Mouse (Mus musculus) neural tube, embryonic 11.5 days (tissue): ENCODE data around the gene Cd93. TPM values are rescaled to one million over a fixed set of nuclear protein-coding genes. Genes with fewer than 3 reads are reported as not detected.

Experiments used
- ATAC-seq: fragments of 200-750 bp; cut with Nextera tagmentation; 2 replicates; pipeline ENCODE4 v1.8.0; 2017; ENCODE audit warnings: moderate number of reproducible peaks, mild to moderate bottlenecking, moderate TSS enrichment, moderate library complexity; ENCODE audit not compliant: insufficient read depth, low FRiP score, low TSS enrichment
- DNase-seq: peaks from one replicate; pipeline ENCODE4 v3.0.0-alpha.2; 2015; ENCODE audit warnings: low spot score
- H3K27ac ChIP-seq: fragments of 300-500 bp; sonication (generic); 2 replicates; pipeline ENCODE4 v1.5.1; 2014; ENCODE audit warnings: low read depth, mild to moderate bottlenecking, low read length
- H3K27me3 ChIP-seq: fragments of 300-500 bp; sonication (generic); 2 replicates; pipeline ENCODE4 v1.6.1; 2014; ENCODE audit warnings: mild to moderate bottlenecking, low read length, mixed read lengths; ENCODE audit not compliant: control insufficient read depth, insufficient read depth
- H3K36me3 ChIP-seq: fragments of 300-500 bp; sonication (generic); 2 replicates; pipeline ENCODE4 v1.6.1; 2014; ENCODE audit warnings: mild to moderate bottlenecking, low read length, moderate library complexity, mixed read lengths; ENCODE audit not compliant: control insufficient read depth, insufficient read depth
- H3K4me1 ChIP-seq: fragments of 300-500 bp; sonication (generic); 2 replicates; pipeline ENCODE4 v1.6.1; 2014; ENCODE audit warnings: low read length, mixed read lengths; ENCODE audit not compliant: control insufficient read depth, insufficient read depth
- H3K4me2 ChIP-seq: fragments of 300-500 bp; sonication (generic); 2 replicates; pipeline ENCODE4 v1.6.1; 2014; ENCODE audit warnings: low read depth, mild to moderate bottlenecking, moderate library complexity
- H3K4me3 ChIP-seq: fragments of 300-500 bp; sonication (generic); 2 replicates; pipeline ENCODE4 v1.5.1; 2014; ENCODE audit warnings: low read depth, low read length
- H3K9ac ChIP-seq: fragments of 300-500 bp; sonication (generic); 2 replicates; pipeline ENCODE4 v1.6.1; 2014; ENCODE audit warnings: mild to moderate bottlenecking, low read length
- H3K9me3 ChIP-seq: fragments of 300-500 bp; sonication (generic); 2 replicates; pipeline ENCODE4 v1.6.1; 2016; ENCODE audit warnings: low read length; ENCODE audit not compliant: control insufficient read depth
- WGBS: fragments of 180-500 bp; shearing (Covaris S2); extraction: QIAGEN DNeasy Blood & Tissue Kit; methylation state at CpG from one replicate; pipeline ENCODE4 v1.1.7; 2014; 5-methylcytosine and 5-hydroxymethylcytosine counted together
- polyA plus RNA-seq: library from polyadenylated mRNA; unstranded; fragments of >200 nt; fragmentation: Nextera tagmentation; extraction: Ambion mirVana; gene quantifications from 2 replicates; pipeline ENCODE4 v1.2.1, GENCODE M21; 2014

Cd93 gene
- polyA plus RNA-seq, 1 experiment from 2014 or later, result 6.4 TPM

DNA sequence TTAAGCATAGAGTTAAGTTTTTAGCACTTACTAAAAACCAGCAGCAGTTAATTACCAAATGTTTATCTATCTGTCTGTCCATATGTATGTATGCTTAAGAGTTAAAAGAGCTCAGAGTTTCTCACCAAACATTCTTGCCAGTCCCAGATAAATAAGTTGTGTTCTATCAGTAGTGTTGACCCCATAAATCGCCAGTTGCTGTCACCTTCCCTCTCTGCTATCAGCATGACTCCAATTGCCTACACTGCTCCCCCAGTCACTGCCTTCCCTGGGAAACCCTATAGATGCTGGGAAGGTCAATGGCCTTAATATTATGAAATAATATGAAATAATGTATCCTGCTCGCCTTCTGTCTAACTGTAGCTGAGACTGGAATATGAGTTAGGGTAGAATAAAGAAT is 11.0 kb downstream of the Cd93 start:
- no peaks in the 10 kb centered on the region for H3K27me3 ChIP-seq
- H3K27ac ChIP-seq, result no peak overlapping the region
- WGBS, result 66% methylated on average over 2 of the region's 2 CpGs
- no peaks in the 10 kb centered on the region for H3K9me3 ChIP-seq
- no peak for ATAC-seq
- H3K4me2 ChIP-seq, result no peak overlapping the region
- no peak overlapping the region for H3K9ac ChIP-seq
- H3K4me1 ChIP-seq, result no peaks in the 10 kb centered on the region
- H3K36me3 ChIP-seq, result no peaks in the 10 kb centered on the region
- no peak overlapping the region for H3K4me3 ChIP-seq
- DNase-seq, result no peak

DNA sequence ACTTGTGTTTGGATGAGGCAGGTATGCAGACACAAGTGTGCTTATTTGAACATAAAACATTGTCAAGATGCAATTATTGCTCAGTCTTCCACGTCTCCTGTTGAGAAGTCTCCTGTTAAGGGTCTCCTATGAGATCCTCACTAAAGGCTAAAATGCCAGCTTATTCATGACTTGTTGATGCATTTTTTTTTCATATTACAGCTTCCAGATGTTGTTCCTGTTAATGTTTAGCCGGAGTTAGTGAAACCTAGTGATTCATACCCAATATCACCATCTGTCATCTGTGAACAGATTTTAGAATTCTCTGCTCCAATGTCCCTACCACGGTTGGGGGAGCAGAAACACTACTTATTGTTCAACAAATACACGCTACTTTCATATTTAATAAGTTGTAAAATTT is 12.4 kb downstream of the Cd93 start:
- H3K27ac ChIP-seq, result no peak overlapping the region
- H3K4me1 ChIP-seq, result no peaks in the 10 kb centered on the region
- no peak for DNase-seq
- no peak overlapping the region for H3K9ac ChIP-seq
- no peaks in the 10 kb centered on the region for H3K27me3 ChIP-seq
- no peak overlapping the region for H3K4me2 ChIP-seq
- H3K36me3 ChIP-seq, result no peaks in the 10 kb centered on the region
- no peaks in the 10 kb centered on the region for H3K9me3 ChIP-seq
- ATAC-seq, result no peak
- no peak overlapping the region for H3K4me3 ChIP-seq
- WGBS, result 79% methylated on average over 4 of the region's 4 CpGs

DNA sequence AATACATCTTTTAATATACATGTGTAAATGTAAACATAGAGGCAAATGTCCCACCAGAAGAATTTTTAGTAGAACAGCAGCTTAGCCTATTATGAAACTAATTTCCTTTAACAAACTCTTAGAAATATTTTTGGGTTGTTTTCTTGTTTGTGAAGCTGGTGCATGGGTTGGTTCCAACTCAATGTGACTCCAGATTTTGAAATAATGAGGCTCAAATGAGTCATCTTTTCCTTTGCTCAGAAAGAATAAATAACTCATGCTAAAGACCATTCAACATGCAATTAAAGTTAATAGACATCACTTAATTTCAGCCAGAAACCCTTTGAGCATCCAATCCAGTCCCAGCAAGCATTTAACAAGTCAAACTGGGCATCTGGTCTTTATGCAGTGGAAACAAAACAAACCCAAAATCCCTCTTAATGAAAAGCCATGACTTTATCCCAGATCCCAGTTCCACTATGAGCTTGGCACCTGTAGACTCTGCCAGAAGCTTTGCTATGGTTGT is 14.3 kb downstream of the Cd93 start:
- H3K4me3 ChIP-seq, result no peak overlapping the region
- no peak for ATAC-seq
- H3K27ac ChIP-seq, result no peak overlapping the region
- H3K4me1 ChIP-seq, result no peaks in the 10 kb centered on the region
- H3K4me2 ChIP-seq, result no peak overlapping the region
- no peak for DNase-seq
- H3K36me3 ChIP-seq, result no peaks in the 10 kb centered on the region
- H3K9me3 ChIP-seq, result no peaks in the 10 kb centered on the region
- no peak overlapping the region for H3K9ac ChIP-seq
- no peaks in the 10 kb centered on the region for H3K27me3 ChIP-seq

DNA sequence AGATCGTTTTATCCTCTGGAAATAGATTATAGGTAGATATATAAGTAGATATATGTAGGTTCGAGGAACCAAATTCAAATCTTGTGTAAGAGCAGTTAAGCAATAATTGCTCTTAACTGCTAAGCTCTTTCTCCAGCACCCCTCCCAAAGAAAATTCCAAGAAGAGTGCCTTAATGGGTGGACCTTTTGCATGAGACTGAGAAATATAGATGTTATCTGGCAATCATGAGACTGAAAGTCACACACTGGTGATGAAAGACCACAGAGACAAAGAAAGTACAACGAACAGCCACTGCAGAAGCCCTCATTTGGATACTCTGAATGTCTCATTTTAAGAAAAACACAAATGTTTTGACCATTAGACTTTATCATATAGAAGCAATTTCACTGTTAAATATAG is 14.8 kb downstream of the Cd93 start:
- no peaks in the 10 kb centered on the region for H3K4me1 ChIP-seq
- H3K9me3 ChIP-seq, result no peaks in the 10 kb centered on the region
- WGBS, result 88% methylated on average over 3 of the region's 3 CpGs
- H3K27me3 ChIP-seq, result no peaks in the 10 kb centered on the region
- no peak overlapping the region for H3K9ac ChIP-seq
- H3K4me2 ChIP-seq, result no peak overlapping the region
- H3K27ac ChIP-seq, result no peak overlapping the region
- no peaks in the 10 kb centered on the region for H3K36me3 ChIP-seq
- H3K4me3 ChIP-seq, result no peak overlapping the region
- DNase-seq (no peak), ATAC-seq (no peak)

DNA sequence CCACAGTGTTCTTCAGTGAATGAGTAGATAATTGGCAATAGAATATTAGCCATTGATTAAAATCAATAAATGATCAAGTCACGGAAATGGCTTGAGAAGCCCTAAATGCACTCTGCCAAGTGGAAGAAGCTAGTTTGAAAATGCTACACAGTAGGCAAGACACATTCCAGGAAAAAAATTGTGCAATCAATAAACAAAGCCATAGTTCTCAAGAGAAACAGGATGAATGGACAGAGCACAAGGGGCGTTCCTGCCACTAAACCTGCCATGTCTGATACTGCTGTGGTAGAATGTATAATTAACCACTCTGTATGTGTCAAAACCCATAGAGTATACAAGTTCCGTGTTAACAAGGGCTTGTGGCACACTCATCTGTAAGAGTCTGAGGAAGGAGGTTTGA is 15.8 kb downstream of the Cd93 start:
- Histone ChIP-seq H3K9ac (no peak overlapping the region), H3K9me3 (no peaks in the 10 kb centered on the region), H3K36me3 (no peaks in the 10 kb centered on the region), H3K4me1 (no peaks in the 10 kb centered on the region), H3K27ac (no peak overlapping the region), H3K4me2 (no peak overlapping the region), H3K27me3 (no peaks in the 10 kb centered on the region), H3K4me3 (no peak overlapping the region)
- 82% methylated on average over 3 of the region's 3 CpGs for WGBS
- DNase-seq, result no peak
- ATAC-seq, result no peak

DNA sequence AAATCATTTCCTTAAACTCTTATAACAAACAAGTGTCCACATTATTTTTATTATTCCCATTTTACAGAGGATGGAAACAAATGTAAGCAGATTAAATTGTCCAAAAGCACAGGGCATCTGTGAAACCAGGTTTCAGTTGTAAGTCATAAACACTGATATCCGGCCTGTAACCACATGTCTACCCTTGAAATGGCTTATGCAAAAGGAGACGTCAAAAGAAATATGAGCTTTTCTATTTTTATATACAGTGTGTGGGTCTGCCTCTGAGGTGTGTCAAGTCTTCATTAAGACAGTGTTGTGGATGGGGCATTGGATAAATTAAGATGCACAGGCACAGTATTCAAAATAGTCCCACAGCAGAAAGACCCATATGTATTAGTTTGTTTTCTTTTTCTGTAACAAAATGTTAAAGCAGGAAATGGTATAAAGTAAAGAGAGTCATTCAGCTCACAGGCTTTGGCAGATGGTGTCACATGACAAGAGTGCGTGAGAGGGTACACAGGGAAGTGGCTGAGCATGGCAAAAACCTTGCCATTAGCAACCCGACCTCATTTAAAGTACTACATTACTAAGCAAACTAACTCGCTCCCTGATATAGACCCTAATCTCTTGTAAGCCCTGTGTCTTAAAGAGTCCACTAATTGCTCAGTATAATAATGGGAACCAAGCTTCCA is 17.5 kb downstream of the Cd93 start:
- no peak overlapping the region for H3K9ac ChIP-seq
- WGBS, result 82% methylated on average over 5 of the region's 5 CpGs
- H3K9me3 ChIP-seq, result no peaks in the 10 kb centered on the region
- DNase-seq, result no peak
- ATAC-seq, result no peak
- H3K36me3 ChIP-seq, result no peaks in the 10 kb centered on the region
- no peaks in the 10 kb centered on the region for H3K27me3 ChIP-seq
- no peak overlapping the region for H3K27ac ChIP-seq
- no peak overlapping the region for H3K4me2 ChIP-seq
- no peak overlapping the region for H3K4me3 ChIP-seq
- no peaks in the 10 kb centered on the region for H3K4me1 ChIP-seq

DNA sequence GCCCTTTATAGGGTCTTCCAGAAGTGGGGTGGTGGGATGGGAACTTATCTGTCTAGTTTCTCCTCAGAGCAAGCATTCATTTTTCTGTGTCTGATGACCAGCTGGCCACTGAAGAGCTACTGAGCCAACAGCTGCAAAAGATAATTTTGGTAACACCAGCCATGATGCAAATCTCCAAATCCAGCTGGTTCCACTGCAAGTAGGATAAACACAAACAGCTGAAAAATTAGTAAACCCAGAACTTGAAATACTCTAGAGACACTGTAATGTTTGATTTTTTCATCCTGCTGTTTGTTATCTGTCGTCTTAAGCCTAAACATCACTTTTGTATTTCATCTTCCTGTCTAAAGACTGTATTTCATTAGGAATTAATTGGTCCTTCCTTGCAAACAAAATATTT is 21.7 kb downstream of the Cd93 start:
- Histone ChIP-seq H3K36me3 (no peaks in the 10 kb centered on the region), H3K27ac (no peak overlapping the region), H3K4me2 (no peak overlapping the region), H3K4me3 (no peak overlapping the region), H3K9me3 (no peaks in the 10 kb centered on the region), H3K27me3 (no peaks in the 10 kb centered on the region), H3K4me1 (no peaks in the 10 kb centered on the region), H3K9ac (no peak overlapping the region)
- no peak for DNase-seq
- WGBS, result 73% methylated on average over 1 of the region's 1 CpGs
- ATAC-seq, result no peak

DNA sequence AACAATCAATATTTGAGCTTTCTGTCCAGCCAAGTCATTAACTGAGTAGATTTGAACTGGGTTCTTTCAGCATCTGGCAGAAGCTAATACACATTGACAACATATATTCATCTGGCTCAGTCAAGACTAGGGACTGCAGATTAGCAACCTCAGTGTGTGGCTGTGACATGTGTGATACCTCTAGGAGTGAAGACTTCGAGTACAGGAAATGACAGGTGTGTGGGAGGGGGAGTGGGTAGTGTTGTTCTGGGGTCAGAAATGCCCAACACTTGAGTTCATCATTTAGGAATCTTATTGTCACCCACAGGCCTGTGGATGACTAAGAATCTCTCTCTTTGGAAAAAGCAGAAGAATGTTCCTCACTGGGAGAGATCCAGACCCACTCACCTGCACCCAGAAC is 22.3 kb downstream of the Cd93 start:
- DNase-seq (no peak), ATAC-seq (no peak)
- Histone ChIP-seq H3K9ac (no peak overlapping the region), H3K4me2 (no peak overlapping the region), H3K4me1 (no peaks in the 10 kb centered on the region), H3K27me3 (no peaks in the 10 kb centered on the region), H3K27ac (no peak overlapping the region), H3K9me3 (no peaks in the 10 kb centered on the region), H3K4me3 (no peak overlapping the region), H3K36me3 (no peaks in the 10 kb centered on the region)
- WGBS, result 74% methylated on average over 1 of the region's 1 CpGs

DNA sequence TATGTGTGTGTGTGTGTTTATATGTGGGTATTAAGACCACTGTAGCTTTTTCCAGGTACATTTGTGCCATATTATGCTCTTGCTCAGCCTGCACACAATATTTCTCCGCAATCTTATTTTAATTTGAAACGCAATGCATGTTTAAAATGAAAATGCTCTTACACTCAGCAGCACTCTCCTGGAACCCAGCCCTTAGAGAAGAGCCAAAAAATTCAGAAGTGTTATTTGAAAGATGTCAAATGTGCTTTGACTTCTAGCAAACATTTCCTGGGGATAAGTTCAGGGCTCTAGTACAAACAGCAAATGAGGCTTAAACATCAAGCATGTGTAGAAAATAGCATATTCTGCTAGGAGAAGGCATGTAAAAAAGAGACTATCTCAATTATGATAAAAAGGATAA is 23.6 kb downstream of the Cd93 start:
- Histone ChIP-seq H3K4me3 (no peak overlapping the region), H3K9me3 (no peaks in the 10 kb centered on the region), H3K4me1 (no peaks in the 10 kb centered on the region), H3K27me3 (no peaks in the 10 kb centered on the region), H3K4me2 (no peak overlapping the region), H3K9ac (no peak overlapping the region), H3K27ac (no peak overlapping the region), H3K36me3 (no peaks in the 10 kb centered on the region)
- no peak for ATAC-seq
- DNase-seq, result no peak
- 97% methylated on average over 2 of the region's 2 CpGs for WGBS
